In the genomic region with DNA sequence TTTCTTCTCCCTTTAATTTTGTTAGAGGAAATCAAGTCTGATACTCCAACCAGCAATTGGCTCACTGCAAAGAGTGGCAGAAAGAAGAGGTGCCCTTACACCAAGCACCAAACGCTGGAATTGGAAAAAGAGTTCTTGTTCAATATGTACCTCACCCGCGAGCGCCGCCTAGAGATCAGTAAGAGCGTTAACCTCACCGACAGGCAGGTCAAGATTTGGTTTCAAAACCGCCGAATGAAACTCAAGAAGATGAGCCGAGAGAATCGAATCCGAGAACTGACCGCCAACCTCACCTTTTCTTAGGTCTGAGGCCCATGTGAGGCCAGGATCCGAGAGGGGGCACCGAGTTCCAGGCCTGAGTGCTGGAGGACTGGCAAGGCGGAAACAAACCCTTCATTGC, we compare ENCODE assay signal across 12 mouse cellular contexts. TPM values are rescaled to one million over a fixed set of nuclear protein-coding genes. Genes with fewer than 3 reads are reported as not detected.
DNase-seq lines count a peak whose midpoint lies in the region; ATAC-seq and TF ChIP-seq lines count a peak whose summit lies in the region.
"Had no signal": no experiment of that assay in that cellular context is flagged by ENCODE, and none has a peak within 500 bp of the region (broad histone marks: within the 10 kb centered on the region; RNA-seq: fewer than 3 reads in every experiment).

No protein-coding gene starts in this region.

- no peaks in the 10 kb centered on the region for H3K79me2 ChIP-seq in liver, adult 2 months (ENCODE audit: control insufficient read depth, insufficient read depth, low read length)

- H3K4me2 ChIP-seq in liver, embryonic 12.5 days: no peak overlapping the region
- H3K4me2 ChIP-seq: midbrain, embryonic 12.5 days had no signal

- H3K4me3 ChIP-seq in liver, adult 2 months (ENCODE audit: insufficient read depth, low read depth, low read length): no peak overlapping the region
- H3K4me3 ChIP-seq in liver, embryonic 12.5 days: no peak overlapping the region
- H3K4me3 ChIP-seq: midbrain, embryonic 12.5 days had no signal

- DNase-seq in liver, adult 2 months (ENCODE audit: extremely low read depth, low read depth, low spot score): no peak
- DNase-seq in ZHBTc4 (ENCODE audit: low read depth, low spot score): peak; percentile 86
- DNase-seq in kidney, adult 9 months: peak; percentile 77
- DNase-seq in neural tube, embryonic 10.5 days (ENCODE audit: extremely low spot score, low spot score): peak; percentile 73
- DNase-seq in left cerebral cortex, adult 9 months (ENCODE audit: low spot score in 2 of 2): no peak
- no peak for DNase-seq in heart, adult 18-20 months

- H3K9ac ChIP-seq in liver, adult 2 months (ENCODE audit: low read depth, low read length): no peak overlapping the region
- no peak overlapping the region for H3K9ac ChIP-seq in liver, embryonic 12.5 days
- H3K9ac ChIP-seq: midbrain, embryonic 12.5 days had no signal

- TF ChIP-seq CTCF in liver, adult 2 months (IDR thresholded peaks at IDR 0.05; ENCODE audit: low read depth, low read length): peak; percentile 32; the same call in 1 of the 2 replicates

- no peaks in the 10 kb centered on the region for H3K36me3 ChIP-seq in liver, adult 2 months (ENCODE audit: control insufficient read depth, insufficient read depth, low read length)
- no peaks in the 10 kb centered on the region for H3K36me3 ChIP-seq in liver, embryonic 12.5 days
- H3K36me3 ChIP-seq: midbrain, embryonic 12.5 days had no signal

- ATAC-seq in liver, embryonic 12.5 days: no peak
- no peak for ATAC-seq in erythroblast, adult 5-6 weeks (replicated peaks; ENCODE audit: low FRiP score, poor library complexity, severe bottlenecking)

- WGBS in liver, adult 2 months: 6% methylated on average over 16 of the region's 16 CpGs
- WGBS in liver, embryonic 12.5 days (ENCODE audit: insufficient replicate concordance): 2% methylated on average over 16 of the region's 16 CpGs

- 0 out of 2 replicates have a peak, but pooled peaks cover 1% of the 10 kb centered on the region for H3K4me1 ChIP-seq in liver, adult 2 months (ENCODE audit: control insufficient read depth, insufficient read depth, low read length)
- H3K4me1 ChIP-seq in liver, embryonic 12.5 days: peaks cover 9% of the 10 kb centered on the region; the same call in 1 of the 2 replicates

- no peak for TF ChIP-seq POLR2A in liver, adult 2 months (IDR thresholded peaks at IDR 0.05; ENCODE audit: extremely low read depth, insufficient read depth, low read length)

- peaks cover 50% of the 10 kb centered on the region for H3K27me3 ChIP-seq in liver, adult 2 months (ENCODE audit: control insufficient read depth, insufficient read depth, low read length)
- H3K27me3 ChIP-seq in liver, embryonic 12.5 days (replicated peaks): peaks cover 98% of the 10 kb centered on the region

- no peaks in the 10 kb centered on the region for H3K9me3 ChIP-seq in liver, embryonic 12.5 days (replicated peaks)
- H3K9me3 ChIP-seq: midbrain, embryonic 12.5 days had no signal

- no peak overlapping the region for H3K27ac ChIP-seq in liver, adult 2 months (replicated peaks; ENCODE audit: insufficient read depth, low read depth, low read length)
- H3K27ac ChIP-seq in liver, embryonic 12.5 days: no peak overlapping the region
- H3K27ac ChIP-seq: midbrain, embryonic 12.5 days had no signal

RNA-seq across cellular contexts. Expression of gene Hoxd10, which starts 2.3 kb away (rescaled TPM):
- total RNA-seq in liver, adult 2 months (2014; rRNA removed): not detected in 2 replicates
- not detected in 2 replicates for polyA plus RNA-seq in liver, adult 2 months (2012; rRNA removed)
- not detected in 2 replicates for polyA plus RNA-seq in liver, embryonic 12.5 days (2016; fragmentation: Nextera tagmentation; extraction: Ambion mirVana)
- total RNA-seq in erythroblast, adult 5-6 weeks (2015; ENCODE audit: low replicate concordance): not detected in 2 replicates
- total RNA-seq in erythroblast, adult 5-6 weeks (2017; ENCODE audit: low replicate concordance): 0.42 TPM in 1 of 2 replicates, not detected in the other
- total RNA-seq in heart, adult 18-20 months (2021): not detected
- total RNA-seq: common myeloid progenitor, adult 5-6 weeks had no signal
- polyA plus RNA-seq: heart, embryonic 14.5 days; midbrain, embryonic 12.5 days; stomach, embryonic 14.5 days had no signal

RNA-seq across cellular contexts. Expression of gene Hoxd9, which starts 3.5 kb away (rescaled TPM):
- not detected in 2 replicates for total RNA-seq in liver, adult 2 months (2014; rRNA removed)
- polyA plus RNA-seq in liver, adult 2 months (2012; rRNA removed): not detected in 2 replicates
- polyA plus RNA-seq in liver, embryonic 12.5 days (2016; fragmentation: Nextera tagmentation; extraction: Ambion mirVana): 0.06 TPM in 1 of 2 replicates, not detected in the other
- not detected in 2 replicates for total RNA-seq in erythroblast, adult 5-6 weeks (2015; ENCODE audit: low replicate concordance)
- not detected in 2 replicates for total RNA-seq in erythroblast, adult 5-6 weeks (2017; ENCODE audit: low replicate concordance)
- under 1 TPM; 0.15 to 0.44 TPM for total RNA-seq in heart, adult 18-20 months (2021)
- total RNA-seq: common myeloid progenitor, adult 5-6 weeks had no signal
- polyA plus RNA-seq: midbrain, embryonic 12.5 days had no signal

RNA-seq across cellular contexts. Expression of gene Hoxd8, which starts 10.3 kb away (rescaled TPM):
- 0.07 TPM in 1 of 2 replicates, not detected in the other for total RNA-seq in liver, adult 2 months (2014; rRNA removed)
- 0.06 TPM in 1 of 2 replicates, not detected in the other for polyA plus RNA-seq in liver, adult 2 months (2012; rRNA removed)
- 0.11 and 0.14 TPM in 2 replicates for polyA plus RNA-seq in liver, embryonic 12.5 days (2016; fragmentation: Nextera tagmentation; extraction: Ambion mirVana)
- total RNA-seq in erythroblast, adult 5-6 weeks (2015; ENCODE audit: low replicate concordance): not detected in 2 replicates
- total RNA-seq in erythroblast, adult 5-6 weeks (2017; ENCODE audit: low replicate concordance): not detected in 2 replicates
- total RNA-seq in heart, adult 18-20 months (2021): 1 to 10 TPM in 1 of 2 experiments, under 1 TPM in 1; 0.65 to 2.3 TPM
- total RNA-seq: common myeloid progenitor, adult 5-6 weeks had no signal

RNA-seq across cellular contexts. Expression of gene Hoxd11, which starts 14.7 kb away (rescaled TPM):
- not detected in 2 replicates for total RNA-seq in liver, adult 2 months (2014; rRNA removed)
- not detected in 2 replicates for polyA plus RNA-seq in liver, adult 2 months (2012; rRNA removed)
- not detected in 2 replicates for polyA plus RNA-seq in liver, embryonic 12.5 days (2016; fragmentation: Nextera tagmentation; extraction: Ambion mirVana)
- total RNA-seq in erythroblast, adult 5-6 weeks (2015; ENCODE audit: low replicate concordance): not detected in 2 replicates
- not detected in 2 replicates for total RNA-seq in erythroblast, adult 5-6 weeks (2017; ENCODE audit: low replicate concordance)
- total RNA-seq in heart, adult 18-20 months (2021): not detected
- total RNA-seq: common myeloid progenitor, adult 5-6 weeks had no signal
- polyA plus RNA-seq: heart, embryonic 14.5 days; midbrain, embryonic 12.5 days; stomach, embryonic 14.5 days had no signal

RNA-seq across cellular contexts. Expression of gene Hoxd3, which starts 17.7 kb away (rescaled TPM):
- total RNA-seq in liver, adult 2 months (2014; rRNA removed): not detected in 2 replicates
- not detected in 2 replicates for polyA plus RNA-seq in liver, adult 2 months (2012; rRNA removed)
- polyA plus RNA-seq in liver, embryonic 12.5 days (2016; fragmentation: Nextera tagmentation; extraction: Ambion mirVana): 0.18 and 0.30 TPM in 2 replicates
- total RNA-seq in erythroblast, adult 5-6 weeks (2015; ENCODE audit: low replicate concordance): not detected in 2 replicates
- not detected in 2 replicates for total RNA-seq in erythroblast, adult 5-6 weeks (2017; ENCODE audit: low replicate concordance)
- not detected for total RNA-seq in heart, adult 18-20 months (2021)
- total RNA-seq: common myeloid progenitor, adult 5-6 weeks had no signal
- polyA plus RNA-seq: midbrain, embryonic 12.5 days had no signal

Comparison
In these comparisons a context has a peak if more than half of its experiments do, and no peak if none do; other contexts are left out.
1. DNase-seq: peak in ZHBTc4 (single experiment), kidney, adult 9 months (single experiment) and neural tube, embryonic 10.5 days (single experiment); none in liver, adult 2 months (single experiment), left cerebral cortex, adult 9 months (0 of 2) and heart, adult 18-20 months (0 of 2).